Mouse (Mus musculus): ENCODE data around the gene Ms4a10.

Ms4a10 gene

GRCm38 (mm10) chr19:10959085-10959977 lies 15.1 kb downstream of the Ms4a10 start:
- DNase-seq (ENCODE audit: low read depth, low spot score): peak; percentile 73

- peak; percentile 81 for DNase-seq (ENCODE audit: low read depth, low spot score)
Measured at GRCm38 (mm10) chr19:10952021-10952939, 22.2 kb downstream of the Ms4a10 start.

GRCm38 (mm10) chr19:10949558-10949957 lies 24.9 kb downstream of the Ms4a10 start:
- no peak for DNase-seq (ENCODE audit: low read depth, low spot score)

- DNase-seq (ENCODE audit: low read depth, low spot score): peak; percentile 97
Measured at GRCm38 (mm10) chr19:10949112-10949511, 25.4 kb downstream of the Ms4a10 start, which contains the start of gene Ccdc86. Gene Ccdc86, minus strand, starts transcription at chr19:10949266.

GRCm38 (mm10) chr19:10948416-10948815 lies 26.1 kb downstream of the Ms4a10 start:
- no peak for DNase-seq (ENCODE audit: low read depth, low spot score)

GRCm38 (mm10) chr19:10947219-10947618 lies 27.3 kb downstream of the Ms4a10 start:
- DNase-seq (ENCODE audit: low read depth, low spot score): no peak

GRCm38 (mm10) chr19:10946506-10946905 lies 28.0 kb downstream of the Ms4a10 start:
- no peak for DNase-seq (ENCODE audit: low read depth, low spot score)

GRCm38 (mm10) chr19:10943955-10944354 lies 30.5 kb downstream of the Ms4a10 start:
- DNase-seq (ENCODE audit: low read depth, low spot score): no peak

- DNase-seq (ENCODE audit: low read depth, low spot score): no peak
Measured at GRCm38 (mm10) chr19:10940801-10941457, 33.5 kb downstream of the Ms4a10 start.

- peak; percentile 65 for DNase-seq (ENCODE audit: low read depth, low spot score)
Measured at GRCm38 (mm10) chr19:10940097-10940800, 34.2 kb downstream of the Ms4a10 start.

GRCm38 (mm10) chr19:10938771-10939170 lies 35.7 kb downstream of the Ms4a10 start:
- DNase-seq (ENCODE audit: low read depth, low spot score): no peak

- DNase-seq (ENCODE audit: low read depth, low spot score): no peak
Measured at GRCm38 (mm10) chr19:10937110-10937563, 37.3 kb downstream of the Ms4a10 start, which contains the start of gene Ptgdr2. Gene Ptgdr2, plus strand, starts transcription at chr19:10937160.

- no peak for DNase-seq (ENCODE audit: low read depth, low spot score)
Measured at GRCm38 (mm10) chr19:10936077-10936476, 38.4 kb downstream of the Ms4a10 start.

GRCm38 (mm10) chr19:10935029-10935428 lies 39.4 kb downstream of the Ms4a10 start:
- no peak for DNase-seq (ENCODE audit: low read depth, low spot score)

GRCm38 (mm10) chr19:10930641-10931040 lies 43.8 kb downstream of the Ms4a10 start:
- no peak for DNase-seq (ENCODE audit: low read depth, low spot score)

GRCm38 (mm10) chr19:10926666-10927065 lies 47.8 kb downstream of the Ms4a10 start:
- no peak for DNase-seq (ENCODE audit: low read depth, low spot score)

GRCm38 (mm10) chr19:10926123-10926621 lies 48.3 kb downstream of the Ms4a10 start:
- no peak for DNase-seq (ENCODE audit: low read depth, low spot score)

- no peak for DNase-seq (ENCODE audit: low read depth, low spot score)
Measured at GRCm38 (mm10) chr19:10924220-10924619, 50.2 kb downstream of the Ms4a10 start.

- DNase-seq (ENCODE audit: low read depth, low spot score): no peak
Measured at GRCm38 (mm10) chr19:10921058-10921457, 53.4 kb downstream of the Ms4a10 start.

- no peak for DNase-seq (ENCODE audit: low read depth, low spot score)
Measured at GRCm38 (mm10) chr19:10920532-10920931, 53.9 kb downstream of the Ms4a10 start, which contains the start of gene Zp1. Gene Zp1, minus strand, starts transcription at chr19:10920632.

All from retina, postnatal 7 days (tissue).